Mouse (Mus musculus) heart, postnatal 0 days (tissue): ENCODE results near the gene Dpysl5. TPM values are rescaled to one million over a fixed set of nuclear protein-coding genes. Genes with fewer than 3 reads are reported as not detected.

Source experiments
- ATAC-seq: fragments of 200-750 bp; cut with Nextera tagmentation; 2 replicates; pipeline ENCODE4 v1.8.0; 2017; ENCODE audit warnings: low read depth, moderate number of reproducible peaks, moderate library complexity; ENCODE audit not compliant: insufficient read depth
- DNase-seq: peaks from one replicate; pipeline ENCODE4 v3.0.0-alpha.2; 2016; ENCODE audit warnings: low spot score
- H3K27ac ChIP-seq: fragments of 300-500 bp; sonication (generic); 2 replicates; pipeline ENCODE4 v1.5.1; 2014; ENCODE audit warnings: low read depth, mild to moderate bottlenecking
- H3K27me3 ChIP-seq: fragments of 300-500 bp; sonication (generic); 2 replicates; pipeline ENCODE4 v1.6.1; 2014; ENCODE audit warnings: low read length, mixed read lengths; ENCODE audit not compliant: control insufficient read depth, insufficient read depth
- H3K36me3 ChIP-seq: fragments of 300-500 bp; sonication (generic); replicated peaks from 2 replicates; pipeline ENCODE4 v1.6.1; 2014; ENCODE audit warnings: low read length, mixed read lengths; ENCODE audit not compliant: control insufficient read depth, insufficient read depth
- H3K4me1 ChIP-seq: fragments of 300-500 bp; sonication (generic); 2 replicates; pipeline ENCODE4 v1.6.1; 2014; ENCODE audit warnings: antibody characterized with exemption; ENCODE audit not compliant: control insufficient read depth, insufficient read depth
- H3K4me2 ChIP-seq: fragments of 300-500 bp; sonication (generic); 2 replicates; pipeline ENCODE4 v1.6.1; 2014; ENCODE audit warnings: low read depth, mild to moderate bottlenecking, low read length, moderate library complexity
- H3K4me3 ChIP-seq: fragments of 300-500 bp; sonication (generic); 2 replicates; pipeline ENCODE4 v1.5.1; 2014; ENCODE audit warnings: low read depth, low read length
- H3K9ac ChIP-seq: fragments of 300-500 bp; sonication (generic); replicated peaks from 2 replicates; pipeline ENCODE4 v1.6.1; 2014; ENCODE audit warnings: low read depth, low read length, mixed read lengths
- H3K9me3 ChIP-seq: fragments of 300-500 bp; sonication (generic); replicated peaks from 2 replicates; pipeline ENCODE4 v1.6.1; 2016; ENCODE audit warnings: low read length; ENCODE audit not compliant: control insufficient read depth
- CTCF ChIP-seq: IDR thresholded peaks from 2 replicates; pipeline ENCODE4 v1.5.1; 2016; ENCODE audit warnings: antibody characterized with exemption, control low read depth, low read depth
- EP300 ChIP-seq: IDR thresholded peaks from 2 replicates; pipeline ENCODE4 v1.6.1; 2016; ENCODE audit warnings: antibody characterized with exemption, low read depth
- WGBS: fragments of 180-500 bp; shearing (Covaris S2); extraction: QIAGEN DNeasy Blood & Tissue Kit; methylation state at CpG from one replicate; pipeline ENCODE4 v1.1.7; 2014; 5-methylcytosine and 5-hydroxymethylcytosine counted together
- polyA plus RNA-seq: library from polyadenylated mRNA; unstranded; fragments of >200 nt; fragmentation: Nextera tagmentation; extraction: Ambion mirVana; gene quantifications from 2 replicates; pipeline ENCODE4 v1.2.1, GENCODE M21; 2015
- total RNA-seq: library from RNA; depleted of rRNA; stranded (reverse); fragments of >200 nt; gene quantifications from 2 replicates; pipeline ENCODE4 v1.2.3, GENCODE M21; 2014; ENCODE audit warnings: low replicate concordance; rRNA removed

Dpysl5 gene
- total RNA-seq (3.7 and 4.7 TPM in 2 replicates), polyA plus RNA-seq (0.71 and 0.83 TPM in 2 replicates)

DNA sequence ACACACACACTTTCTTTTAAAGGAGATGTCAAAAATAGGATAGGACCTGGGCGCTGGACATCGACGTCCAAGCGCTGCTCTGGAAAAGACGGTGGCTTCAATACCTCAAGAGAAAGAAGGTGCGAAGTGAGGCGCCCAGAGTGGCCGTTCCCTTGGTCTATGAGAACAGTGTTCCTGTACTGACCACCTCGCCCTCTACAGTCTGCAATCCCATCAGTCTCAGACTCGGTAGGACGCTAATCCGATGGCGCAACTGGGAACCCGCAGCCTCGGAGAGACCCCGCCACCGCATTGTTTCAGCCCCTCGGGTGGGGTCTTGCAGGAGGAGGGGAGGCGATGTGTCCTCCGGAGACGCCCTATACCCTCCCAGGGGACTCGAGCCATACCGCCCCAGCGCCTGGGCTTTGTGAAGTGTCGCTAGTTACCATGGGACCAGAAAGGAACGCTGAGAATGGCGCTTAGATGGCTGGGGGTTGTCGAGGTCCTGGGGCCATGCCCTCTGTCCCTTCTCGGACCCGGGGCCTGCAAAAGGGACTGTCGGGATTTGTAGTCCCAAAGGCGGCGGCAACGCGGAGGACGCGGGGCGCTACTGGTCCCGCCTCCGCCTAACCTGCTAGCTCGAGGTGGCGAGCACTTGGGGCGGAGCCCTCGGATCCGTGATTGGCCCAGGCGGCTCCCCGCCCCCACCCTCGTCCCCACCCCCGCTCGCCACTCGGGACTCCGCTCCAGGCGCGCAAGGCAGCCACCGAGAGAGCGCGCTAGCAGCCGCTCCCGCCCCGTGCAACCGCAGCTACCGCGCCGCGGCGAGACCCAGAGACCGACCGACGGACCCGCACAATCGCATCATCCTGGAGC, at the start of gene Dpysl5:
Gene Dpysl5, plus strand, starts transcription at position 418 of the 855 bp plus-strand sequence.
- Histone ChIP-seq H3K4me2 (peak within 1 kb of the TSS; percentile 68), H3K9ac (no peak within 1 kb of the TSS), H3K27me3 (peaks cover 64% of the 10 kb centered on the region), H3K4me3 (peak within 1 kb of the TSS; percentile 42), H3K27ac (no peak within 1 kb of the TSS), H3K36me3 (no peaks in the 10 kb centered on the region), H3K9me3 (no peaks in the 10 kb centered on the region), H3K4me1 (peaks cover 16% of the 10 kb centered on the region)
- ATAC-seq (peak; percentile 57), DNase-seq (peak; percentile 14)
- TF ChIP-seq CTCF (no peak), EP300 (no peak)
- under 1% methylated on average over 67 of the region's 71 CpGs for WGBS

GRCm38 (mm10) chr5:30665360-30665759, 46.0 kb upstream of the Dpysl5 start:
- H3K36me3 ChIP-seq: peaks cover 4% of the 10 kb centered on the region; the same call in 1 of the 2 replicates
- DNase-seq (no peak), ATAC-seq (no peak)
- H3K27me3 ChIP-seq: no peaks in the 10 kb centered on the region
- H3K4me3 ChIP-seq: no peak overlapping the region
- peaks cover 6% of the 10 kb centered on the region for H3K4me1 ChIP-seq
- TF ChIP-seq EP300 (no peak), CTCF (no peak)
- H3K27ac ChIP-seq: peak overlapping the region; percentile 95
- WGBS: 89% methylated on average over 9 of the region's 9 CpGs
- H3K9me3 ChIP-seq: no peaks in the 10 kb centered on the region
- H3K4me2 ChIP-seq: no peak overlapping the region
- H3K9ac ChIP-seq: no peak overlapping the region

DNA sequence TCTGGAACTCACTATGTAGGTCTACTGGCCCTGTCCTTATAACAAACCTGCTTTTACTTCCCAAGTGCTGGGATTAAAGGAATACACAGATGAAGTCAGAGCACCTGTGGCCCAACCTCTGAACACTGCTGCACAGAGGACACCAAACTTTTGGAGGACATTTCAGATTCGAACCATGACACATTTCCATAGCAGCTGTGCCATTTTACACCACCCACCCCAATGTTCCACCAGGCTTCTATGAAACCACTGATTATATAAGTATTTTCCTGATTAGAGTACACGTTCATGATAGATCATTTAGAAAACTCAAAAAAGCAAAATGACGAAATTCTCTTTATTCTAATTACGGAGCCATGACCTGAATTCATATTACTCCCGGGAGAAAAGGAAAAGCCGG, 45.4 kb upstream of the Dpysl5 start:
- H3K4me1 ChIP-seq: peaks cover 6% of the 10 kb centered on the region
- WGBS: 22% methylated on average over 6 of the region's 6 CpGs
- peak overlapping the region; percentile 85 for H3K4me2 ChIP-seq
- H3K27ac ChIP-seq: peak overlapping the region; percentile 95
- H3K9ac ChIP-seq: peak overlapping the region; percentile 41
- peaks cover 6% of the 10 kb centered on the region; the same call in 1 of the 2 replicates for H3K36me3 ChIP-seq
- TF ChIP-seq CTCF: no peak
- TF ChIP-seq EP300: no peak
- ATAC-seq: peak; percentile 21; the same call in 1 of the 2 replicates
- no peaks in the 10 kb centered on the region for H3K9me3 ChIP-seq
- H3K27me3 ChIP-seq: no peaks in the 10 kb centered on the region
- peak overlapping the region; percentile 86 for H3K4me3 ChIP-seq
- DNase-seq: no peak

DNA sequence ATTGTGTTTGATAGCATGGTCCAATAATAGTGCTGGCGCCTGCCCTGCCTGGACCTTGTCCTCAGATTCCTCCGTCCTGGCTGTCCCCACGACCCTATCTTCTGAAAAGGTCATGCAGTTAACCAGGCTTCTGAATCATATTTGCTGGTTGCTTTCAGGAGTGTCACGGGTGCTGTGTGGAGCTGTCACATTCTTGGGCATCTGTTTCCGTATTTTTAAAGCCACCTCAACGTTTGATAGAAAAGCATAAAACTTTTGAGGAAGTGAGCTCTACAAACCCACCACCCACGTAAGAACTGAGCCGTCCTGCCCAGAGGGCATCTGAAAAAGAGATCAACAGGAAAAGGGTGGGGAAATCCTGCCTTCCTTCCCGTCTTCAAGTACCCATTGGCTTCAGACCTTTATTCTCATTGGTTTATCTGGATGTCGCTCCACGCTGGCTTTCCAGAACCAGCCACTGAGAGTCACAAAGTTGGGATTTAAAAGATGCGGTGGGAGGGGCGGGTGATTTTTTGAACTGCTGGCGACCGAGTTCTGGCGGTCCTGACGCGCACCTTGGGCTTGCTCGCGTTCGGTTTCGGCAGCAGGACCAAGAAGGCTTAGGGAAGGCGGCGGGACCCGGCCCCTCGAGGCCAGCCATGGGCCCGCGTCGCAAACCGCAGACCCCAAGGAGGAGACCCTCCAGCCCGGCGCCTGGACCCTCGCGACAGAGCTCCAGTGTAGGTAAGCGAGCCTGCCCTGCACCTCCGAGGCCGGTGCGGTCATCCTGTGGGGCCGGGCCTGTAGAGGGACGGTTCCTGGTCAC, 44.8 kb upstream of the Dpysl5 start, which contains the start of gene Cenpa:
Gene Cenpa, plus strand, starts transcription at position 387 of the 805 bp plus-strand sequence.
- Histone ChIP-seq H3K27ac (peak within 1 kb of the TSS; percentile 95), H3K9ac (peak within 1 kb of the TSS; percentile 77), H3K4me3 (peak within 1 kb of the TSS; percentile 86), H3K4me1 (peaks cover 6% of the 10 kb centered on the region), H3K36me3 (peaks cover 12% of the 10 kb centered on the region; the same call in 1 of the 2 replicates), H3K9me3 (no peaks in the 10 kb centered on the region), H3K27me3 (no peaks in the 10 kb centered on the region), H3K4me2 (peak within 1 kb of the TSS; percentile 85)
- ATAC-seq (peak; percentile 94), DNase-seq (peak; percentile 97)
- no peak for TF ChIP-seq CTCF
- peak; percentile 77; the same call in 1 of the 2 replicates for TF ChIP-seq EP300
- under 1% methylated on average over 40 of the region's 40 CpGs for WGBS

DNA sequence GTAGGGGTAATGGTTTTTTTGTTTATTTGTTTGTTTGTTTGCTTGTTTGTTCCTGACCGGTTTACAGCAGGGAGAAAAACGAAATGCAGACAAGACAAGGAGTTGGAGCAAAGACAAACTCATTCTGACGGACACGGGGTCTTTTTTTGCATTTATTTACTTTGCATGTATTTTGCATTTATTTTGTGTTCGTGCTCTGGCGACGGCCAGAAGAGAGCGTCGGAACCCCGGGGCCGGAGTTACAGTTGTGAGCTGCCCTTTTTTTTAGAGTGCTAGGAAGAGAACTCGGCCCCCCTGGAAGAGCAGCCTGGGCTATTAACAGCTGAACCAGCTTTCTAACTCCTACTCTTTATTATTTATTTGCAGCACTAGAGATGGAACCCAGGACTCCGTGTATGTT, 44.1 kb upstream of the Dpysl5 start:
- Histone ChIP-seq H3K4me2 (peak overlapping the region; percentile 85), H3K9me3 (no peaks in the 10 kb centered on the region), H3K27me3 (no peaks in the 10 kb centered on the region), H3K4me3 (peak overlapping the region; percentile 86), H3K4me1 (peaks cover 6% of the 10 kb centered on the region), H3K36me3 (peaks cover 18% of the 10 kb centered on the region), H3K9ac (peak overlapping the region; percentile 77), H3K27ac (peak overlapping the region; percentile 95)
- no peak for DNase-seq
- WGBS: under 1% methylated on average over 13 of the region's 13 CpGs
- no peak for ATAC-seq
- no peak for TF ChIP-seq CTCF
- TF ChIP-seq EP300: no peak
